Mouse (Mus musculus) stomach, postnatal 0 days (tissue): ENCODE measurements around the gene Ppp4r4.

Source experiments
- CTCF ChIP-seq: IDR thresholded peaks from 2 replicates; pipeline ENCODE4 v1.5.1; 2016; ENCODE audit warnings: antibody characterized with exemption, low read depth, mild to moderate bottlenecking, moderate library complexity
- EP300 ChIP-seq: optimal IDR thresholded peaks from 2 replicates; pipeline ENCODE3; 2016; ENCODE audit warnings: antibody characterized with exemption

DNA sequence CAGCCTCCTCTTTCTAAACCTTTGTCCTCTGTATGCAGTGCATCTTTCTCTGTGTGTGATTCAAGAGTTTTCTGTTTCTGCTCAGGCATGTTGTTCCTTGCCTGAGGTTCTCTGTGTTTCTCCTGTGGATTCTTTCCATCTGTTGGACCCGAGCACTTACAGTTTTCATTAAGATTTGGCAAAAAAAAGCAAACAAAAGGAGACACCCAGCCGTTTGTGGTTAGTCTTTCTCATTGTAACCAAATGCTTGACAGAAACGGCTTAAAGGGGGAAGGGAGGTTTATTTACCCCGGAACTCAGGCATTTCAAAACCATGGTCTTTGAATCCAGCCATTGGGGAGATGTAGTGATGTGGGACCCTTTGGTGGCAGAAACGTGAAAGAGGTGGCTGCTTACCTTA is 112.5 kb downstream of the Ppp4r4 start:
- TF ChIP-seq CTCF (no peak), EP300 (no peak)
